Mouse (Mus musculus): Measurements from ENCODE around the gene Lrrc42. TPM values are rescaled to one million over a fixed set of nuclear protein-coding genes. Genes with fewer than 3 reads are reported as not detected.

The Lrrc42 gene
- polyA plus RNA-seq, 1 experiment from 2014 or later, result 54.1 TPM

DNA sequence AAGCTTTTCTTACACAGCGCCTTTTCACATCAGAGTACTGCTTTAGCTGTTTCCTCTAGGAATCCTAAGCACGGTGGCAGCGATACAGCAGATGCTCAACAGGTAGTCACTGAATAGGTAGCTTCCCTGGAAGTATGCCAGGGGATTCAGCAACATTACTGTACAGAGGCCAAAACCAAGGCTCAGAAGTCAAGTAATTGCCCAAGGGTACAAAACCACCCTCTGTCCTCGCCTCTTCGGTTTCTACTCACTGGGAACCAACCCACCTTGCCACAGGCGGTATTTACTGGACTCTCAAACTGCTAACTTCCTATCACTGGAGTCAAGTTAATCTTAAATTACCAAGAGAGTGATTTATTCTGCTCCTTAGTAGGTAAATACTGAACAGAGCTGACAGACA is 13.1 kb downstream of the Lrrc42 start:
- no peak overlapping the region for H3K9ac ChIP-seq
- ATAC-seq (ENCODE audit: low FRiP score) (no peak), DNase-seq (ENCODE audit: low spot score) (no peak)
- no peaks in the 10 kb centered on the region for H3K27me3 ChIP-seq (ENCODE audit: control insufficient read depth, insufficient read depth, low read length)
- H3K9me3 ChIP-seq (ENCODE audit: control insufficient read depth, low read length), result no peaks in the 10 kb centered on the region
- H3K4me2 ChIP-seq (replicated peaks), result no peak overlapping the region
- no peaks in the 10 kb centered on the region for H3K4me1 ChIP-seq (replicated peaks; ENCODE audit: control insufficient read depth, insufficient read depth, low read length)
- peaks cover 80% of the 10 kb centered on the region for H3K36me3 ChIP-seq (replicated peaks; ENCODE audit: control insufficient read depth, insufficient read depth)
- WGBS, result 97% methylated on average over 6 of the region's 6 CpGs
- H3K27ac ChIP-seq, result no peak overlapping the region
- no peak overlapping the region for H3K4me3 ChIP-seq (replicated peaks; ENCODE audit: low read length)

DNA sequence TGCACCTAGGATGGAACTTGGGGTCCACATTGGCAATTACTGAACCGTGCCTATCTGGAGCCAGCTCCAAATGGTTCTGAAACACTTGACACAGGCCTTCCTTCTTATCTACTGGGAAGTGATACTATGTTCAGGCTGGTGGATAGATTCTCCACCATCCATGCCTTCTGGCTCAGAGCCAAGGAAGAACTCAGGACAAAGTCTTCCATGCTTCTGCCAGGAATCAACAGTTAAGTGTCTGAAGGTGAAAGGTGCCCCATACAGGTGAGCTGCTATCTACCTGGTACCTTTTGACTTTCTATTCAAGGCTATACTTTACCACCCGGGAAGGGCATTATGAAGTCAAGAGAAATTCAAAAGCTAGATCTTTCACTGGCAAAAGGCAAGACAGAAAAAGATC is 15.1 kb downstream of the Lrrc42 start:
- no peaks in the 10 kb centered on the region for H3K27me3 ChIP-seq (ENCODE audit: control insufficient read depth, insufficient read depth, low read length)
- H3K4me1 ChIP-seq (replicated peaks; ENCODE audit: control insufficient read depth, insufficient read depth, low read length), result no peaks in the 10 kb centered on the region
- ATAC-seq (ENCODE audit: low FRiP score) (no peak), DNase-seq (ENCODE audit: low spot score) (no peak)
- no peak overlapping the region for H3K9ac ChIP-seq
- WGBS, result 94% methylated on average over 2 of the region's 2 CpGs
- H3K4me3 ChIP-seq (replicated peaks; ENCODE audit: low read length), result no peak overlapping the region
- H3K27ac ChIP-seq, result no peak overlapping the region
- H3K36me3 ChIP-seq (replicated peaks; ENCODE audit: control insufficient read depth, insufficient read depth), result peaks cover 90% of the 10 kb centered on the region
- H3K4me2 ChIP-seq (replicated peaks), result no peak overlapping the region
- no peaks in the 10 kb centered on the region for H3K9me3 ChIP-seq (ENCODE audit: control insufficient read depth, low read length)

DNA sequence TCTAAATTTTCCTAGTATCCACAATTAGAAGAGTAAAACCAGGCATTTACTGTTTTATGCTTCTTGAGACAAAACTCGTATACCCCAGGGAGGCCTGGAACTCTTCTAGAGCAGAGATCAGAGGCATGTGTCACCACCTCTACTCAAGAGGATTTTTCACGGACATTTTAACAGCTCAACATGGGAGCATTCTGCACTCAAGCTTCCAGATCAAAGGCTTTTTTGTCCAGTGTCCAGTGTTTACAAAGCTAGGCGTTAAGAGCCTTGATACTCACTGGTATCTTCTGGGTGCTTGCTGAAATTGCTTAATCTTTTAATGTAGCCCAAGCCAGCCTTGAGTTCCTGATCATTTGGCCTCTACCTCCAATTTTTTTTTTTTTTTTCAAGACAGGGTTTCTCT is 21.1 kb downstream of the Lrrc42 start:
- H3K4me3 ChIP-seq (replicated peaks; ENCODE audit: low read length), result no peak overlapping the region
- DNase-seq (ENCODE audit: low spot score) (no peak), ATAC-seq (ENCODE audit: low FRiP score) (no peak)
- H3K27ac ChIP-seq, result no peak overlapping the region
- 71% methylated on average over 3 of the region's 3 CpGs for WGBS
- H3K4me1 ChIP-seq (replicated peaks; ENCODE audit: control insufficient read depth, insufficient read depth, low read length), result no peaks in the 10 kb centered on the region
- H3K4me2 ChIP-seq (replicated peaks), result no peak overlapping the region
- H3K36me3 ChIP-seq (replicated peaks; ENCODE audit: control insufficient read depth, insufficient read depth), result peaks cover 58% of the 10 kb centered on the region
- H3K9me3 ChIP-seq (ENCODE audit: control insufficient read depth, low read length), result no peaks in the 10 kb centered on the region
- no peaks in the 10 kb centered on the region for H3K27me3 ChIP-seq (ENCODE audit: control insufficient read depth, insufficient read depth, low read length)
- no peak overlapping the region for H3K9ac ChIP-seq

DNA sequence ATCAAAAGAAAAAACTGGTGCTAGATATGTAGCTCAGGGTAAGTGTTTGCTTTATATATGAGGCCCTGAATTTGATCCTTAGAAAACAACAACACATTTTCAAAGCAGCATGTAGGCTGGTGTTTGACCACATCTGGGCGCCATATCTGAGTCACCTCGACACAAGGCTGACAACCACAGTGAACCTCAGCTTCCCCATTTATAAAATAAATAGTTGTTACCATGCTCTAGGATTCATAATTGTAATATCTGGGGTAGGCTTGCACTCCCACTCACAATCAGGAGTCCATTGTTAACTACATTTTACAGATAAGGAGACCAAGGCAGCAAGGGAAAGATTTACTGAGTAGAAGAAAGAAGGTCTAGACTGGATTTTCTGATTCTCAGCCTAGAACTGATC is 27.0 kb downstream of the Lrrc42 start:
- ATAC-seq (ENCODE audit: low FRiP score) (no peak), DNase-seq (ENCODE audit: low spot score) (no peak)
- H3K36me3 ChIP-seq (replicated peaks; ENCODE audit: control insufficient read depth, insufficient read depth), result peaks cover under 1% of the 10 kb centered on the region; the same call in 1 of the 2 replicates
- H3K4me1 ChIP-seq (replicated peaks; ENCODE audit: control insufficient read depth, insufficient read depth, low read length), result no peaks in the 10 kb centered on the region
- 94% methylated on average over 2 of the region's 2 CpGs for WGBS
- H3K27ac ChIP-seq, result no peak overlapping the region
- no peak overlapping the region for H3K9ac ChIP-seq
- no peaks in the 10 kb centered on the region for H3K9me3 ChIP-seq (ENCODE audit: control insufficient read depth, low read length)
- H3K27me3 ChIP-seq (ENCODE audit: control insufficient read depth, insufficient read depth, low read length), result no peaks in the 10 kb centered on the region
- no peak overlapping the region for H3K4me3 ChIP-seq (replicated peaks; ENCODE audit: low read length)
- H3K4me2 ChIP-seq (replicated peaks), result no peak overlapping the region

DNA sequence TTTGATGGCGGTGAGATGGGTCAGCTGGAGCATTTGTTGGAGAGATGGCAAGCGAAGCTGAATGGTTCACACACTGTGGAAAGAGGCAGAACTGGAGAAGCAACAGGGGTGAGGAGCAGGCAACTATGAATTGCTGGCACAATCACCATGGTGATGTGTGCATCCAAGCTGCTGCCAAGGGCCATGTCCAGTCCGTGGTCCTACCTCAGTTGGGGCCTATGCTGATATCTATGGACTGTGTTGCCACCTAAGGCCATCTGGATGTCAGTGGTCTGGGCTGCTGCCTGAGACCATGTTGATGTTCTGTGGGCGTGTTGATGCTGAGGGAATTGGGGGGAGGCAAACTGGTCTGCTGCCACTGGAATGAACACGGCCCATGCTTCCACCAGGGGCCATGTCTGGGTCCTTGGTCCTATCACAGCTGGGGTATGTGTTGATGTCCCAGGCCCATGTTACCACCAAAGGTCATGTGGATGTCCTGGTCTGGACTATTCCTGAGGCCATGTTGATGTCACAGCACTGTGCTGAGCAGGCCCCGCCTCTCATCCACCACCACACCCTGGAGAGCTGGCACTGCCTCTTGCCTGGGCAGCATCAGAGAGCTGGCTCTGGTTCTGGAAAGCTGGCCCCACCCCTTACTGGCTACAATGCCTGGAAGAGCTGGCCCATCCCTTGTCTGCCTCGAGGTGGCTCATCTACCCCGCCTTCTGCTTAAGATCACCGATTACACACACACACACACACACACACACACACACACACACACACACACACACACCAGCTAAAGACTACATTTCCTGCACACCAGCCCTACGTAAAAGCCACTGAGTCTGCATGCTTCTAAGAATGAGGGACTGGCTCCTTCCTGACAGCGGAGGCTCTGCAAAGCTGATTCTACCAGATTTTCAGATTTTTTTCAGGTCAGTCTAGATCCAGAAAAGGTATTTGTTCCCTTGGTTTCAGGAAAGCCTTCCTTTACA is 29.8 kb downstream of the Lrrc42 start:
- no peak overlapping the region for H3K9ac ChIP-seq
- H3K4me1 ChIP-seq (replicated peaks; ENCODE audit: control insufficient read depth, insufficient read depth, low read length), result no peaks in the 10 kb centered on the region
- no peaks in the 10 kb centered on the region for H3K36me3 ChIP-seq (replicated peaks; ENCODE audit: control insufficient read depth, insufficient read depth)
- H3K9me3 ChIP-seq (ENCODE audit: control insufficient read depth, low read length), result no peaks in the 10 kb centered on the region
- no peak overlapping the region for H3K4me2 ChIP-seq (replicated peaks)
- DNase-seq (ENCODE audit: low spot score) (no peak), ATAC-seq (ENCODE audit: low FRiP score) (no peak; the same call in 1 of the 2 replicates)
- H3K27ac ChIP-seq, result no peak overlapping the region
- WGBS, result 82% methylated on average over 11 of the region's 11 CpGs
- H3K27me3 ChIP-seq (ENCODE audit: control insufficient read depth, insufficient read depth, low read length), result no peaks in the 10 kb centered on the region
- H3K4me3 ChIP-seq (replicated peaks; ENCODE audit: low read length), result no peak overlapping the region

DNA sequence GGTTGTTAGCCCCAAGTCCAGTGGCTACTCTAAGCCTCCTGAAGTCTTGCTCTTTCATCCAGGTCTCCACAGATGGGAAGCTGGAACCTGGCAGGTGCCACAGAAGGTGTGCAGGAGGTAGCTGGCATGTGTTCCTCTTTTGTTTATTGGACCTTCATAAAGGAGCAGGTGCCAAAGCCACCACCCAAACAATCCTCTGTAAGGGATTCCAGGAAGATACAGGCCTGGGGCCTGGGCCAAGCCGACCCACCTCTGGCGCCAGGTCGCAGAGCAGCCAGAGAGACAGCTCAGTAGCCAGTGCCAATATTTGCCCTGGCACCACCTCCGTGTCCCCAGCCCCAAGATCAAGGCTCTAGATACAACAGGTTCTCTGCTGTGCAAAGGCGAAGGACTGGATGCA is 31.8 kb downstream of the Lrrc42 start:
- no peak overlapping the region for H3K27ac ChIP-seq
- ATAC-seq (ENCODE audit: low FRiP score), result no peak
- H3K4me3 ChIP-seq (replicated peaks; ENCODE audit: low read length), result no peak overlapping the region
- no peaks in the 10 kb centered on the region for H3K4me1 ChIP-seq (replicated peaks; ENCODE audit: control insufficient read depth, insufficient read depth, low read length)
- no peak overlapping the region for H3K4me2 ChIP-seq (replicated peaks)
- H3K9ac ChIP-seq, result no peak overlapping the region
- no peaks in the 10 kb centered on the region for H3K36me3 ChIP-seq (replicated peaks; ENCODE audit: control insufficient read depth, insufficient read depth)
- H3K27me3 ChIP-seq (ENCODE audit: control insufficient read depth, insufficient read depth, low read length), result no peaks in the 10 kb centered on the region
- WGBS, result 94% methylated on average over 5 of the region's 5 CpGs
- DNase-seq (ENCODE audit: low spot score), result no peak
- no peaks in the 10 kb centered on the region for H3K9me3 ChIP-seq (ENCODE audit: control insufficient read depth, low read length)

DNA sequence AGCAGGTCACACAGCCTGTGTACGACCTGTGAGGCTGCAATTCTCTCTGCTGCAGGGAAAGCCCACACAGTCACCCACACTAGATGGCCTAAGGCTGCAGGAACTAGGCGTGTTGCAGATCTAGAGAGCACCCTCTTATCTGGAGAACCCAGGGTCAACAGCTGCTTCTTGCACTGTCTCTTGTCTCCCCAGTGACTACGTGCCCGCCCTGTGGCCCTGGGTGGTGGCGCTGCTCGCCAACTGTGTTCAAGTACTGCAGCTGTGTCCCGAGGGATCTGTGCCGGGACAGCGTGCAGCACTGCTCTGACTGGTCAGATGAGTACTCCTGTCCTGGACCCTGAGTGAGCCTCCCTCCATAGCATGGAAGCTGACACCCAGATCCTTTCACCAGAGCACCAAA is 35.8 kb downstream of the Lrrc42 start:
- 84% methylated on average over 9 of the region's 9 CpGs for WGBS
- no peaks in the 10 kb centered on the region for H3K36me3 ChIP-seq (replicated peaks; ENCODE audit: control insufficient read depth, insufficient read depth)
- no peak overlapping the region for H3K27ac ChIP-seq
- H3K9me3 ChIP-seq (ENCODE audit: control insufficient read depth, low read length), result no peaks in the 10 kb centered on the region
- DNase-seq (ENCODE audit: low spot score), result no peak
- no peak overlapping the region for H3K9ac ChIP-seq
- ATAC-seq (ENCODE audit: low FRiP score), result no peak
- H3K27me3 ChIP-seq (ENCODE audit: control insufficient read depth, insufficient read depth, low read length), result no peaks in the 10 kb centered on the region
- H3K4me1 ChIP-seq (replicated peaks; ENCODE audit: control insufficient read depth, insufficient read depth, low read length), result no peaks in the 10 kb centered on the region
- H3K4me3 ChIP-seq (replicated peaks; ENCODE audit: low read length), result no peak overlapping the region
- H3K4me2 ChIP-seq (replicated peaks), result no peak overlapping the region

DNA sequence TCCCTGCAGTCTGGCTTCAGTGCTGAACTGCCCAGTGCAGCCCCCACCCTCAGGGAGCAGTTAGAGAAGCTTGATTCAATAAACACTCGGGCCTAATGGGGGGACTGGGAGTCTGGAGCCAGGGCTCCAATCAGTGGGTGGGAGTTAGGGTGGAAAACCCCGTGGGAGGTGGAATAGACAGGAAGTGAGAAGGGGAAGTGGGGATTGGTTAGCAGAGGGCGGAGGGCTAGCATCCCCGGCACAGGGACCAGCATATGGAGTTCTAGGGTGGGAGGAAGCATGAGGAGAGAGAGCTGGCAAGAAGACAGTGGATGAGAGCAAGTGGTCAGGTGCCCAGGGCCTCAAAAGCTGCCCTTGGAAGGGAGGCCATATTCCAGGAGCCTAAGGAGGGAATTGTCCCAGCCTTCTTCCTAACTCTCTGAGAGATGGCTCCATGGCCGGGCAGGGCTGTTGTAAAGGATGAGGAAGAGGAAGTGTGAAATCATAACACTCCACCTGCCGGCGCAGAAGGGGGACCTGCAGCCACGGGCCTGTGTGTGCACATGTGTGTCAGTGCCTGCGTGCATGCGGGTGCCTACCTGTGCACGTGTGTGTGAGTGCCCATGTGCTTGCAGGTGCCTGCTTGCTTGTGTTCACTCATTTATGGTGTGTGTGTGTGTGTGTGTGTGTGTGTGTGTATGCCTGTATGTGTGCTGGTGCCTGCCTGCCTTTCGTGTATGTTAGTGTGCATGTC is 39.9 kb downstream of the Lrrc42 start:
- Histone ChIP-seq H3K4me3 (replicated peaks; ENCODE audit: low read length) (no peak overlapping the region), H3K27ac (no peak overlapping the region), H3K27me3 (ENCODE audit: control insufficient read depth, insufficient read depth, low read length) (no peaks in the 10 kb centered on the region), H3K9me3 (ENCODE audit: control insufficient read depth, low read length) (no peaks in the 10 kb centered on the region), H3K9ac (no peak overlapping the region), H3K4me1 (replicated peaks; ENCODE audit: control insufficient read depth, insufficient read depth, low read length) (no peaks in the 10 kb centered on the region), H3K36me3 (replicated peaks; ENCODE audit: control insufficient read depth, insufficient read depth) (peaks cover 5% of the 10 kb centered on the region; the same call in 1 of the 2 replicates), H3K4me2 (replicated peaks) (no peak overlapping the region)
- no peak for DNase-seq (ENCODE audit: low spot score)
- ATAC-seq (ENCODE audit: low FRiP score), result no peak
- WGBS, result 76% methylated on average over 12 of the region's 12 CpGs

DNA sequence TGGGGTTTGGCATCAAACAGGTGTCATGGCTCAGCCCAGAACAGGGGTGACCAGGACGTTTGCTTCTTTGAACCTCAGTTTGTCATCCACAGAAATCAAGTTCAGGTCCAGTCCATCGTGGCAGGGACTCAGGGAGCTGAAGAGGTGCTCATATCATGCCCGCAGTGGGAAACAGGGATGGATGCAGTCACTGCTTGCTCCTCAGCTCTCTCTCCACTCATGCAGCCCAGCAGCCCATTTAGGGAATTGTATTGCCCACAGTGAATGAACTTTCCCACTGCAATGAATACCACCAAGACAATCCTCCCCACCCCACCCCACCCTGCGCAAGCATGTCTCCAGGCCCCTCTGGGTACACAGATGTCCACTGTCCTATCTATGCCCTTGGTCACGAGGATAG is 41.4 kb downstream of the Lrrc42 start:
- H3K4me1 ChIP-seq (replicated peaks; ENCODE audit: control insufficient read depth, insufficient read depth, low read length), result no peaks in the 10 kb centered on the region
- H3K9me3 ChIP-seq (ENCODE audit: control insufficient read depth, low read length), result no peaks in the 10 kb centered on the region
- DNase-seq (ENCODE audit: low spot score), result no peak
- H3K4me3 ChIP-seq (replicated peaks; ENCODE audit: low read length), result no peak overlapping the region
- no peak overlapping the region for H3K4me2 ChIP-seq (replicated peaks)
- no peak for ATAC-seq (ENCODE audit: low FRiP score)
- WGBS, result 89% methylated on average over 5 of the region's 5 CpGs
- H3K27me3 ChIP-seq (ENCODE audit: control insufficient read depth, insufficient read depth, low read length), result no peaks in the 10 kb centered on the region
- no peak overlapping the region for H3K27ac ChIP-seq
- H3K9ac ChIP-seq, result no peak overlapping the region
- peaks cover 17% of the 10 kb centered on the region for H3K36me3 ChIP-seq (replicated peaks; ENCODE audit: control insufficient read depth, insufficient read depth)
